Mouse (Mus musculus): ENCODE measurements around the gene Tnr. TPM values are rescaled to one million over a fixed set of nuclear protein-coding genes. Genes with fewer than 3 reads are reported as not detected.

Gene Tnr
- polyA plus RNA-seq, 1 experiment = not detected

GRCm38 (mm10) chr1:159828531-159828930 lies 305.0 kb downstream of the Tnr start:
- Histone ChIP-seq H3K4me1 (no peaks in the 10 kb centered on the region), H3K4me3 (replicated peaks) (no peak overlapping the region), H3K27me3 (replicated peaks) (no peaks in the 10 kb centered on the region), H3K9me3 (no peaks in the 10 kb centered on the region), H3K36me3 (replicated peaks; ENCODE audit: low read length) (no peaks in the 10 kb centered on the region)
- TF ChIP-seq GATA1 (IDR thresholded peaks at IDR 0.05; ENCODE audit: borderline replicate concordance, low read length) (no peak), FLI1 (IDR thresholded peaks at IDR 0.05; ENCODE audit: low read length) (no peak)

- H3K4me1 ChIP-seq = no peaks in the 10 kb centered on the region
Measured at GRCm38 (mm10) chr1:159833165-159833564, 309.6 kb downstream of the Tnr start.

GRCm38 (mm10) chr1:159833646-159834338 lies 310.2 kb downstream of the Tnr start:
- TF ChIP-seq GATA1 (IDR thresholded peaks at IDR 0.05; ENCODE audit: borderline replicate concordance, low read length) = no peak
- TF ChIP-seq FLI1 (IDR thresholded peaks at IDR 0.05; ENCODE audit: low read length) = no peak
- H3K36me3 ChIP-seq (replicated peaks; ENCODE audit: low read length) = no peaks in the 10 kb centered on the region
- H3K9me3 ChIP-seq = no peaks in the 10 kb centered on the region
- H3K4me3 ChIP-seq (replicated peaks) = no peak overlapping the region
- H3K4me1 ChIP-seq = no peaks in the 10 kb centered on the region
- peaks cover 10% of the 10 kb centered on the region for H3K27me3 ChIP-seq (replicated peaks)

More at GRCm38 (mm10) chr1:159833165-159833564, 309.6 kb downstream of the Tnr start:
- H3K36me3 ChIP-seq (replicated peaks; ENCODE audit: low read length) = no peaks in the 10 kb centered on the region
- TF ChIP-seq FLI1 (IDR thresholded peaks at IDR 0.05; ENCODE audit: low read length) (no peak), GATA1 (IDR thresholded peaks at IDR 0.05; ENCODE audit: borderline replicate concordance, low read length) (no peak)
- no peaks in the 10 kb centered on the region for H3K9me3 ChIP-seq
- H3K27me3 ChIP-seq (replicated peaks) = peaks cover 9% of the 10 kb centered on the region
- H3K4me3 ChIP-seq (replicated peaks) = no peak overlapping the region

GRCm38 (mm10) chr1:159835126-159835525 lies 311.6 kb downstream of the Tnr start:
- H3K4me1 ChIP-seq = no peaks in the 10 kb centered on the region
- H3K9me3 ChIP-seq = no peaks in the 10 kb centered on the region
- H3K4me3 ChIP-seq (replicated peaks) = no peak overlapping the region
- TF ChIP-seq GATA1 (IDR thresholded peaks at IDR 0.05; ENCODE audit: borderline replicate concordance, low read length) (no peak), FLI1 (IDR thresholded peaks at IDR 0.05; ENCODE audit: low read length) (no peak)
- H3K36me3 ChIP-seq (replicated peaks; ENCODE audit: low read length) = no peaks in the 10 kb centered on the region
- peaks cover 11% of the 10 kb centered on the region for H3K27me3 ChIP-seq (replicated peaks)

- peaks cover 6% of the 10 kb centered on the region for H3K27me3 ChIP-seq (replicated peaks)
Measured at GRCm38 (mm10) chr1:159840337-159840736, 316.8 kb downstream of the Tnr start.

GRCm38 (mm10) chr1:159842876-159843275 lies 319.3 kb downstream of the Tnr start:
- H3K27me3 ChIP-seq (replicated peaks) = peaks cover 2% of the 10 kb centered on the region
- no peaks in the 10 kb centered on the region for H3K36me3 ChIP-seq (replicated peaks; ENCODE audit: low read length)
- no peak overlapping the region for H3K4me3 ChIP-seq (replicated peaks)
- H3K9me3 ChIP-seq = no peaks in the 10 kb centered on the region
- no peaks in the 10 kb centered on the region for H3K4me1 ChIP-seq
- TF ChIP-seq GATA1 (IDR thresholded peaks at IDR 0.05; ENCODE audit: borderline replicate concordance, low read length) (no peak), FLI1 (IDR thresholded peaks at IDR 0.05; ENCODE audit: low read length) (no peak)

More at GRCm38 (mm10) chr1:159840337-159840736, 316.8 kb downstream of the Tnr start:
- Histone ChIP-seq H3K4me1 (no peaks in the 10 kb centered on the region), H3K36me3 (replicated peaks; ENCODE audit: low read length) (no peaks in the 10 kb centered on the region), H3K4me3 (replicated peaks) (no peak overlapping the region), H3K9me3 (no peaks in the 10 kb centered on the region)
- TF ChIP-seq FLI1 (IDR thresholded peaks at IDR 0.05; ENCODE audit: low read length) = no peak
- no peak for TF ChIP-seq GATA1 (IDR thresholded peaks at IDR 0.05; ENCODE audit: borderline replicate concordance, low read length)

GRCm38 (mm10) chr1:159852088-159852487 lies 328.5 kb downstream of the Tnr start:
- Histone ChIP-seq H3K36me3 (replicated peaks; ENCODE audit: low read length) (no peaks in the 10 kb centered on the region), H3K4me3 (replicated peaks) (peak overlapping the region; percentile 19), H3K4me1 (no peaks in the 10 kb centered on the region), H3K27me3 (replicated peaks) (peaks cover 5% of the 10 kb centered on the region), H3K9me3 (peaks cover 11% of the 10 kb centered on the region)
- no peak for TF ChIP-seq GATA1 (IDR thresholded peaks at IDR 0.05; ENCODE audit: borderline replicate concordance, low read length)
- no peak for TF ChIP-seq FLI1 (IDR thresholded peaks at IDR 0.05; ENCODE audit: low read length)

GRCm38 (mm10) chr1:159854261-159854660 lies 330.7 kb downstream of the Tnr start:
- no peaks in the 10 kb centered on the region for H3K4me1 ChIP-seq
- H3K27me3 ChIP-seq (replicated peaks) = peaks cover 5% of the 10 kb centered on the region
- peaks cover 11% of the 10 kb centered on the region for H3K9me3 ChIP-seq
- H3K36me3 ChIP-seq (replicated peaks; ENCODE audit: low read length) = no peaks in the 10 kb centered on the region
- no peak for TF ChIP-seq GATA1 (IDR thresholded peaks at IDR 0.05; ENCODE audit: borderline replicate concordance, low read length)
- no peak for TF ChIP-seq FLI1 (IDR thresholded peaks at IDR 0.05; ENCODE audit: low read length)
- H3K4me3 ChIP-seq (replicated peaks) = no peak overlapping the region

GRCm38 (mm10) chr1:159861782-159862474 lies 338.4 kb downstream of the Tnr start:
- Histone ChIP-seq H3K36me3 (replicated peaks; ENCODE audit: low read length) (no peaks in the 10 kb centered on the region), H3K4me1 (no peaks in the 10 kb centered on the region), H3K4me3 (replicated peaks) (no peak overlapping the region), H3K9me3 (peaks cover 7% of the 10 kb centered on the region; the same call in 1 of the 2 replicates), H3K27me3 (replicated peaks) (peaks cover 3% of the 10 kb centered on the region)
- no peak for TF ChIP-seq FLI1 (IDR thresholded peaks at IDR 0.05; ENCODE audit: low read length)
- no peak for TF ChIP-seq GATA1 (IDR thresholded peaks at IDR 0.05; ENCODE audit: borderline replicate concordance, low read length)

- no peak for TF ChIP-seq GATA1 (IDR thresholded peaks at IDR 0.05; ENCODE audit: borderline replicate concordance, low read length)
- no peak for TF ChIP-seq FLI1 (IDR thresholded peaks at IDR 0.05; ENCODE audit: low read length)
- H3K27me3 ChIP-seq (replicated peaks) = peaks cover 3% of the 10 kb centered on the region
- H3K9me3 ChIP-seq = peaks cover 14% of the 10 kb centered on the region; the same call in 1 of the 2 replicates
- no peaks in the 10 kb centered on the region for H3K4me1 ChIP-seq
- H3K4me3 ChIP-seq (replicated peaks) = no peak overlapping the region
- H3K36me3 ChIP-seq (replicated peaks; ENCODE audit: low read length) = no peaks in the 10 kb centered on the region
Measured at GRCm38 (mm10) chr1:159865696-159866095, 342.1 kb downstream of the Tnr start.
